Mouse (Mus musculus): ENCODE results near the gene Cbs.

DNA sequence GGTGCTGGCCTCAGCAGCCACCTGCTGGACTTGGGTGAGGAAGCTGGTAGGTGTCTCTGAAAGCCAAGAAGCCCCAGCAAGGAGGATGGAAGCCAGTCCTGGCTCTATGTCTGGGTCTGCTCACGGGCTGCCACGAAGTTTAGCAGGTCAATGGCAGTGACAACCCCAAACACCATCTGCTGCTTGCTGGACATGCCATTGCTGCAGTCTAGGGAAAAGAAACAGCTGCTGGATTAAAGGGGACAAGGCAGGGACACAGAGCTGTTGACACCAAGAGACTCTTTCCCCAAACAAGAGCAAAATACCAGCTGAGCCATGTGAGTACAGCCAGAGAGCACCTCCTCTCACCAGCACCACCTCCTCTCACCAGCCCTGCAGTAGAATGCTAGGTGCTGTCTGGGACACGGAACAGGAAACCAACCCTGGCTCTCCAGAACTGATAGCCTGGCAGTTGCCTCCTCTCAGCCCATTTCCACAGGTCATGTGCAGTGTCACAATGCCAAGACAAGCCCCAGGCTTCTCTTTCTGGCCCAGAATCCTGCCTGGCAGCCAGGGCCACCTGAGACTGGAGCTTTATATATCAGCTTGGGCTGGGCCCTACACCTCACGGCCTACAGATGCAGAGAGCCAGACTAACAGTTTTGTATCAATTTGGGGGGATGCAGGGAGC lies 23.8 kb downstream of the Cbs start:
- TF ChIP-seq CTCF (IDR thresholded peaks at IDR 0.05; ENCODE audit: insufficient read depth, low read depth, low read length), result no peak
- TF ChIP-seq POLR2A (IDR thresholded peaks at IDR 0.05; ENCODE audit: insufficient read depth, low read depth, low read length), result no peak

Measured in olfactory bulb, adult 2 months (tissue).